Mouse (Mus musculus): ENCODE results near the gene S100z.

S100z gene

GRCm38 (mm10) chr13:95444824-95445223, 33.7 kb downstream of the S100z start, which contains the start of gene Crhbp:
Crhbp (minus strand) TSS chr13:95444924.
- DNase-seq (ENCODE audit: low spot score in 2 of 2) = no peak

- DNase-seq (ENCODE audit: low spot score in 2 of 2) = no peak
Measured at GRCm38 (mm10) chr13:95444291-95444690, 34.2 kb downstream of the S100z start.

- no peak for DNase-seq (ENCODE audit: low spot score in 2 of 2)
Measured at GRCm38 (mm10) chr13:95443376-95444233, 34.9 kb downstream of the S100z start.

GRCm38 (mm10) chr13:95442901-95443300, 35.6 kb downstream of the S100z start:
- DNase-seq (ENCODE audit: low spot score in 2 of 2) = no peak

- no peak for DNase-seq (ENCODE audit: low spot score in 2 of 2)
Measured at GRCm38 (mm10) chr13:95439569-95439968, 39.0 kb downstream of the S100z start.

GRCm38 (mm10) chr13:95431760-95432159, 46.8 kb downstream of the S100z start:
- no peak for DNase-seq (ENCODE audit: low spot score in 2 of 2)

GRCm38 (mm10) chr13:95427499-95427898, 51.0 kb downstream of the S100z start:
- DNase-seq (ENCODE audit: low spot score in 2 of 2) = no peak

Measured in urinary bladder, postnatal 36 days (tissue).